Mouse (Mus musculus) stomach, embryonic 16.5 days (tissue): ENCODE results near the gene Gm9945. TPM values are rescaled to one million over a fixed set of nuclear protein-coding genes. Genes with fewer than 3 reads are reported as not detected.
A peak's percentile ranks its signal among the peaks of the same experiment; 100 is the strongest.

Experiments used
- ATAC-seq: fragments of 200-750 bp; cut with Nextera tagmentation; 2 replicates; pipeline ENCODE4 v1.8.0; 2017; ENCODE audit warnings: moderate number of reproducible peaks, moderate TSS enrichment; ENCODE audit not compliant: insufficient read depth, low FRiP score
- H3K27ac ChIP-seq: fragments of 300-500 bp; sonication (generic); 2 replicates; pipeline ENCODE4 v1.5.1; 2014; ENCODE audit warnings: low read length
- H3K27me3 ChIP-seq: fragments of 300-500 bp; sonication (generic); 2 replicates; pipeline ENCODE4 v1.6.1; 2014; ENCODE audit warnings: low read length, control low read depth, mixed read lengths; ENCODE audit not compliant: control insufficient read depth, insufficient read depth
- H3K36me3 ChIP-seq: fragments of 300-500 bp; sonication (generic); 2 replicates; pipeline ENCODE4 v1.6.1; 2014; ENCODE audit warnings: low read length; ENCODE audit not compliant: control insufficient read depth, insufficient read depth
- H3K4me1 ChIP-seq: fragments of 300-500 bp; sonication (generic); 2 replicates; pipeline ENCODE4 v1.6.1; 2014; ENCODE audit warnings: low read length, control low read depth, mixed read lengths; ENCODE audit not compliant: control insufficient read depth, insufficient read depth
- H3K4me2 ChIP-seq: fragments of 300-500 bp; sonication (generic); 2 replicates; pipeline ENCODE4 v1.6.1; 2014; ENCODE audit warnings: low read depth, low read length, mixed read lengths
- H3K4me3 ChIP-seq: fragments of 300-500 bp; sonication (generic); replicated peaks from 2 replicates; pipeline ENCODE4 v1.5.1; 2014; ENCODE audit warnings: mild to moderate bottlenecking, low read length
- H3K9ac ChIP-seq: fragments of 300-500 bp; sonication (generic); 2 replicates; pipeline ENCODE4 v1.6.1; 2014; ENCODE audit warnings: low read length
- H3K9me3 ChIP-seq: fragments of 300-500 bp; sonication (generic); replicated peaks from 2 replicates; pipeline ENCODE4 v1.6.1; 2016; ENCODE audit warnings: low read length, control low read depth; ENCODE audit not compliant: control insufficient read depth
- WGBS: fragments of 180-500 bp; shearing (Covaris S2); extraction: QIAGEN DNeasy Blood & Tissue Kit; methylation state at CpG from one replicate; pipeline ENCODE4 v1.1.7; 2014; 5-methylcytosine and 5-hydroxymethylcytosine counted together
- polyA plus RNA-seq: library from polyadenylated mRNA; unstranded; fragments of >200 nt; fragmentation: Nextera tagmentation; extraction: Ambion mirVana; gene quantifications from 2 replicates; pipeline ENCODE4 v1.2.1, GENCODE M21; 2015

Gene Gm9945
- polyA plus RNA-seq, 1 experiment from 2014 or later, result not detected

DNA sequence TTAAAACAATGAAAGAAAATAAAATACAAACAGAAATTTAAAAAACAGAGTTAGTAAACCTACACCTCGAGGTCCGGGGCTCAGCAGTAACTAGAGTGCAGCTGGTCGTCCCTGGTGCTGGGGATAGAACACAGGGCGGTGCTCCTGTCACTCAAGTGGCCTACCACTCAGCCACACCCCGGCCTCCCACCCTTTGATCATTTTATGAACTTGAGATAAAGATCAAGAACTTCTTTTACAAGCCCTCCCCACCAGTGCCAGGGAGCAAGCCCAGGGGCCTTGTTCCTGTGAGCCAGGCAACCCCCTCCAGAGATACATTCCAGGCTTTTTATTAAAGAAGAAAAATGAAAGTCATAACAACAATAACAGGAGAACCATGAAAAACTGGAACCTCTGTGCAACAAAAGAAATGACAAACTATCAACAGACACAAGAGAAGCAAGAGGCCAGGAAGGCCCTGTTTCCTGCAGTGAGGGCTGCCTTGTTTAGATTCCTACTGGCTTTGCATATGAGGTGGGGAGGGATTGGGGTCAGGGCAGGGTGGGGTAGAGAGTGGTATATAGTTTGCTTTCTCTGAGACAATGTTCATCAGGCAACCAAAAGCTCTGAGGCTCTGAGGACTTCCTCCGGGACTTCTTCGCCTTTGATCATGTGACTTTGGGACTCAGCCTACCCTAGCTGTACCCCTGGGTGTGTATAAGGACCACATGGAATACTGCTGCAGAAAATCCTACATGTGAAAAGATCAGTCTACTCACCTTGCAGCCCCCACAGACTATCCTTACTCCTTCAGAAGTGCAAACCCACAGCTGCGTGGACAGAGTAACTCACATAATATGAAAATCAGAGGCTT lies 37.0 kb downstream of the Gm9945 start:
- 45% methylated on average over 8 of the region's 8 CpGs for WGBS
- Histone ChIP-seq H3K27me3 (no peaks in the 10 kb centered on the region), H3K4me2 (no peak overlapping the region), H3K9ac (no peak overlapping the region), H3K4me3 (no peak overlapping the region), H3K4me1 (peaks cover 17% of the 10 kb centered on the region), H3K36me3 (no peaks in the 10 kb centered on the region), H3K27ac (no peak overlapping the region), H3K9me3 (no peaks in the 10 kb centered on the region)
- no peak for ATAC-seq

DNA sequence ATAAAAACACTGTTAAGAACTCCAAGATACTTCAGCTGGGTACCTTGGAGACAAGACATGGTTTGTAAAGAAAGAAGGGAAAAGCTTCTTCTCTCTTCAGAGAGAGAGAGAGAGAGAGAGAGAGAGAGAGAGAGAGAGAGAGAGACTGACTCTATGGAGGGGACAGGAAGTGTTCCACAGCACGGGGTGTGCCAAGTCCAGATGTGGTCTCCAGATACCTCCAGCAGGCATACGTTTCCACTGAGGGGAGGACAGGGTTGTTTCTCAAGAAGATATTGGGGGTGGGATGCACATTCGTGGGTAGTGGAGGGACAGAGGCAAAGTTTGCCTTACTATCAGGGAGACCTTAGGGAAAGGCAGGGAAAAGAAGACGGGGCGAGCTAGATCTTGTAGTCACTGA lies 38.8 kb downstream of the Gm9945 start:
- peak overlapping the region; percentile 81; the same call in 1 of the 2 replicates for H3K4me3 ChIP-seq
- H3K9me3 ChIP-seq, result no peaks in the 10 kb centered on the region
- H3K4me2 ChIP-seq, result peak overlapping the region; percentile 81
- peak overlapping the region; percentile 90 for H3K9ac ChIP-seq
- H3K4me1 ChIP-seq, result peaks cover 26% of the 10 kb centered on the region
- WGBS, result 55% methylated on average over 5 of the region's 5 CpGs
- H3K27ac ChIP-seq, result no peak overlapping the region
- ATAC-seq, result no peak
- no peaks in the 10 kb centered on the region for H3K36me3 ChIP-seq
- H3K27me3 ChIP-seq, result no peaks in the 10 kb centered on the region

- H3K36me3 ChIP-seq, result no peaks in the 10 kb centered on the region
- no peaks in the 10 kb centered on the region for H3K9me3 ChIP-seq
- peaks cover 31% of the 10 kb centered on the region for H3K4me1 ChIP-seq
- peak within 1 kb of the TSS; percentile 81 for H3K4me3 ChIP-seq
- peak; percentile 81 for ATAC-seq
- 5% methylated on average over 71 of the region's 79 CpGs for WGBS
- peak within 1 kb of the TSS; percentile 92 for H3K27ac ChIP-seq
- H3K9ac ChIP-seq, result peak within 1 kb of the TSS; percentile 90
- no peaks in the 10 kb centered on the region for H3K27me3 ChIP-seq
- peak within 1 kb of the TSS; percentile 81 for H3K4me2 ChIP-seq
These were observed 39.5 kb downstream of the Gm9945 start, which contains the start of gene Sept8 for GRCm38 (mm10) chr11:53519207-53520121. Gene Sept8, plus strand, starts transcription at chr11:53519257.

DNA sequence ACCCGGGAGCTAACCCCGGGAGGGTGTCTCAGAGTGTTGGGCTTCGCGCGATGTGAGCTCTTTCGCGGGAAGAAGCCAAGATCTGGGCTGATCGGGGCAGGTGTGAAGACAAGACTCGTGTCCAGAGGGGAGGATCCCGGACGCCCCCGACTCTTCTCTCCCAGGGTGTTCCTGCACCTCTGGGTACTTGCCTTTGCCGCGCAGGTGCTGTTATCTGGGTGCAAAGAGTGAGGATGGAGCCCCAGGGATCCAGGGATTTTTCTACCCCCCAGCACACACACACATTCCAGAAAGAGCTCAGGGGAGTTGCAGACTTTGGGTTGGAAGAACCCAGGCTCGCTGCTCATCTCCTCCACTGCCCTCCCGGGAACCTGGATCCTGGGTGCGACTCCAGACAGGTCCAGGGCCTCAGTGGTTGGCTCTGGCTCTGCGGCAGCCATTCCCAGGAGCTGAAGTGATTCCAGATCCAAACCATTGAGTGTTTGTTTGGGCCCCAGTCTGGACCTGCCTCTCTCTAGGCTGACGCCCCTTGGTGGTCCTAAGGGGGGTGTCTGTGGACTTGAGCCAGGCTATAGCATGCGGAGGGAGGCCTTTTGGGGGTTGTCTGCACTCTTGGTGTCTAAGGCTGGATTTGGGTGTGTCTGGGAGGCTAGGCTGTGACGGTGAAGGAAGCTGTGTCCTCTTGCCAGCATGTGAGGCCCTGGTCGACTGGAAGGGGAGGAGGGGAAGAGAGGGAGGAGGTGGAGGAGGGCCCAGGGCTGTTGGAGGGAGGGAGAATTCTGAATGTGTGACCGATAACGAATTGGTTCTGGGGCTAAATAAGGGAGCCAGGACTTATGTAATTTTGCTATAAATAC lies 40.4 kb downstream of the Gm9945 start:
- Histone ChIP-seq H3K9ac (peak overlapping the region; percentile 90), H3K9me3 (no peaks in the 10 kb centered on the region), H3K4me3 (peak overlapping the region; percentile 81), H3K27me3 (no peaks in the 10 kb centered on the region), H3K36me3 (no peaks in the 10 kb centered on the region), H3K4me1 (peaks cover 31% of the 10 kb centered on the region), H3K27ac (peak overlapping the region; percentile 92), H3K4me2 (peak overlapping the region; percentile 81)
- 2% methylated on average over 24 of the region's 24 CpGs for WGBS
- ATAC-seq, result peak; percentile 79

DNA sequence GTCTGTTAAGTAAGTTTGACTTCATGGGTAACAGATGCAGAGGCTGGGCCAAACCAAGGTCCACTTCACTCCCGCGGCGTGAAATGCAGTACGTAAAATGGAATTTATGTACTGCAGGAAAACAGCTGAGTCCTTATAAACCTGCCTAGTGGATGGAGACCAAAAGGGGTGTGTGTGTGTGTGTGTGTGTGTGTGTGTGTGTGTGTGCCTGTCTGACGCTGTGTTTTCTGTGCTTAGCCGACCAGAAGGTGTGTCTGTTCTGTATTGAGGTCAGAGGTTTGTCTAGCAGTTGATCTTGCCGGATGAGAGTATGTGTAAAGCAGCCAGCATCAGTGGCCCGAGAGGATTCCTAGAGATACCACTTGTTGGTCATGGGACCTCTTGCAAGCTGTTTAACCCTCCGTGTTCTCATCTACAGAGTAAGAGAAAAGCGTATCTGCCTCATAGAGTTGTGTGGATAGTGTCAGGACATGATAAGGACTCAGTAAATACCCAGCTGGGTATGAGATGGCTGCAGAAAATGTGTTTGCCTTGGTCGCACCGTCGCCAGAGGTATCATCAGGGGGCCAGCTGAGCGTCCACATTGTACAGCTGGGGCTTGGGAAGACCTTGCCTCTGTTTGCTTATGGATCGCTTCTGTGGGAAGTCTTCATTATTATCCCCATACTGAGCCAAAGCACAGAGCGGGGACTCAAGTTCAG lies 41.3 kb downstream of the Gm9945 start:
- peak overlapping the region; percentile 51 for H3K9ac ChIP-seq
- WGBS, result 33% methylated on average over 16 of the region's 16 CpGs
- ATAC-seq, result no peak
- peaks cover 31% of the 10 kb centered on the region for H3K4me1 ChIP-seq
- peak overlapping the region; percentile 81 for H3K4me2 ChIP-seq
- no peaks in the 10 kb centered on the region for H3K9me3 ChIP-seq
- no peaks in the 10 kb centered on the region for H3K36me3 ChIP-seq
- H3K4me3 ChIP-seq, result peak overlapping the region; percentile 81
- peak overlapping the region; percentile 92 for H3K27ac ChIP-seq
- no peaks in the 10 kb centered on the region for H3K27me3 ChIP-seq

DNA sequence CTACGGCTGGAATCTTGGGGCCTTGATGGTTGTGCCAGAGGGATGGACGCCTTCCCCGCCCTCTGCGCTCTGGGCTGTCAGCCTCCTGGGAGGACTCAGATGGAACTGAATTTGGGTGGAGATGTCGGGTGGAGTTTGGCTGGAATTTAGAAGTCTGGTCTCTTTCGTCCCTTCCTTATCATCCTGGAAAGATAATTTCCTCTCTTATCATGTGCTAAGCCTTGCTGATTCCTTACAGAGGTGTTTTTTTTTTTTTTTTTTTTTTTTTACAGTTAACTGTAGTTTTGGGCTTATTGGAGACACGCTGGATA lies 41.8 kb downstream of the Gm9945 start:
- Histone ChIP-seq H3K4me3 (peak overlapping the region; percentile 81), H3K27me3 (no peaks in the 10 kb centered on the region), H3K27ac (no peak overlapping the region; the same call in 1 of the 2 replicates), H3K9me3 (no peaks in the 10 kb centered on the region), H3K4me2 (peak overlapping the region; percentile 81), H3K4me1 (peaks cover 31% of the 10 kb centered on the region), H3K9ac (no peak overlapping the region), H3K36me3 (no peaks in the 10 kb centered on the region)
- ATAC-seq, result no peak
- 75% methylated on average over 7 of the region's 7 CpGs for WGBS

GRCm38 (mm10) chr11:53522362-53522761 lies 42.4 kb downstream of the Gm9945 start:
- Histone ChIP-seq H3K9me3 (no peaks in the 10 kb centered on the region), H3K4me2 (no peak overlapping the region), H3K4me3 (no peak overlapping the region), H3K9ac (no peak overlapping the region), H3K4me1 (peaks cover 28% of the 10 kb centered on the region), H3K36me3 (no peaks in the 10 kb centered on the region), H3K27me3 (no peaks in the 10 kb centered on the region), H3K27ac (no peak overlapping the region)
- no peak for ATAC-seq
- WGBS, result 95% methylated on average over 3 of the region's 3 CpGs

GRCm38 (mm10) chr11:53522930-53523329 lies 43.0 kb downstream of the Gm9945 start:
- Histone ChIP-seq H3K27ac (no peak overlapping the region), H3K4me3 (no peak overlapping the region), H3K9me3 (no peaks in the 10 kb centered on the region), H3K4me1 (peaks cover 28% of the 10 kb centered on the region), H3K27me3 (no peaks in the 10 kb centered on the region), H3K9ac (no peak overlapping the region), H3K4me2 (no peak overlapping the region), H3K36me3 (no peaks in the 10 kb centered on the region)
- WGBS, result 39% methylated on average over 9 of the region's 9 CpGs
- ATAC-seq, result no peak
